Mouse (Mus musculus) WW6 (cell line): ENCODE data around the gene Slc25a33.
A peak's percentile ranks its signal among the peaks of the same experiment; 100 is the strongest.

ENCODE experiments used
- DNase-seq: peaks from one replicate; pipeline ENCODE4 v3.0.0-alpha.2; 2013; ENCODE audit warnings: low read depth, low spot score

Gene Slc25a33

GRCm38 (mm10) chr4:149727636-149728035 lies 46.4 kb downstream of the Slc25a33 start:
- no peak for DNase-seq

- DNase-seq, result no peak
These were observed 48.3 kb downstream of the Slc25a33 start for GRCm38 (mm10) chr4:149725661-149726350.

DNA sequence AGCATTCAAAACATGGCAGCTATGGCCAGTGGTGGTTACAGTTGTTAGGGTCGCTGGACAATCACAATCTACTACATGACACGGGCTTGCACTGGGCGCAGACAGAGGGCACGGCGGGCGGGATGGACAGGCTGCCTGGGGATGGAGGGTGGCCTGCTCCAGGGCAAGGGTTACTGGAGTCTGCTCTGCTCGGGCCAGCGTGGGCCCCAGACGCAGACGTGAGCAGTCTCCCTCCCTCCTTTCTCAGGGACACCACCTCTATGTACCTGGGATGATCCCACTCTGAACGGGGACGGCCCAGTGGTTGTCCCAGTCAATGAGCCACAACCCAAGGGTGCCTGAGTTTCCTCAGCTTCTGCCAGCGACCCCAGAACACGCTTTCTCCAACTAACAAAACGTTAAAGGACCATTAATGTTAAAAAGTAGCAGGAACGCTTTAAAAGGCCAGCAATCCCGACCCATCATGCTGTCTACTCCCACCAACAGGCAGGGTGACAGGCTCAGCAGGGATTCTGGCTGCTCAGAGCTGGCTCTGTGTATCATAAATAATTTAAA lies 49.1 kb downstream of the Slc25a33 start:
- no peak for DNase-seq

- DNase-seq, result no peak
These were observed 50.0 kb downstream of the Slc25a33 start for GRCm38 (mm10) chr4:149723855-149724731.

GRCm38 (mm10) chr4:149723021-149723390 lies 51.1 kb downstream of the Slc25a33 start:
- DNase-seq, result no peak

DNA sequence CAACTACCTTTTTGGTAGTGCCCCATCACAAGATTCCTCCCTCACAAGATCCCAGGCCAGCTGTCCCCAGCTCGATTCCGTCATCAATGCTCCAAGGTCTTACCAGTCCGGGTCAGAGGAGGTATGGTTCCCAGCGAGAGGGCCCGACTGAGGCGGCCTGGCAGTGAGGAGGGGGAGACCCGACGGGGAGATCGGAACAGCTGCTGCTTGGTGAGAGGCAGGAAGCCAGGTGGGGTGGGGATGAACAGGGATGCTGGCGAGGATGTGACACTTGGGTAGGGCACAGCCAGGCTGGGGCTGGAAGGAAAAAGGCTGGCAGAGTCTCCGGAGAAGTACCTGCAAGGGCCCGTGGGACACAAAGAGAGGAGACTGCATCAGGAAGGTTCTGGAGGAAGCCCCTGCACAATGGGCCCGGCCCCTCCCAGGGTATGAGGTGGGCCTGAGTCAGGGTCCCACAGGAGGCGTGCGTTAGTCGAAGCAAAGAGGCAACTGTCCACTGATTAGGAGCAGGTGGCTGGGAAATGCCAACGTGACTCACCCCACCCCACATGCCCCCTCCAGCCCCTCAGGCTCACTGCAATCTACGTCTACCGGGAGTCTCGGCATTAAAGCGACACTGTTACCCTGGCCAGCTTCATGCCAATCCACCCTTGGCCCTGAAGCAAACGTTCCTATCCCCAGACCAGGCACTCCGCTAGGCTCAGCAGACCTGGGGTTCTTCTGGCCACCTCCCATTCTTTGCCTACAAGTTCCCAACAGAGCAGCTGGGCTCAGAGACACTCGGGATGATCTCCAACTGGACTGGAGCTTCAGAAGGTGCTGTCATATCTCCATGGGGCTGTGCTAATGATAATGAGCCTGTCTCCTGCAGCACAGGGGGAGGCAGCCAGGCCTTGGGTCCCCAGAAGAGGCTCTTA lies 51.7 kb downstream of the Slc25a33 start:
- DNase-seq, result no peak

DNA sequence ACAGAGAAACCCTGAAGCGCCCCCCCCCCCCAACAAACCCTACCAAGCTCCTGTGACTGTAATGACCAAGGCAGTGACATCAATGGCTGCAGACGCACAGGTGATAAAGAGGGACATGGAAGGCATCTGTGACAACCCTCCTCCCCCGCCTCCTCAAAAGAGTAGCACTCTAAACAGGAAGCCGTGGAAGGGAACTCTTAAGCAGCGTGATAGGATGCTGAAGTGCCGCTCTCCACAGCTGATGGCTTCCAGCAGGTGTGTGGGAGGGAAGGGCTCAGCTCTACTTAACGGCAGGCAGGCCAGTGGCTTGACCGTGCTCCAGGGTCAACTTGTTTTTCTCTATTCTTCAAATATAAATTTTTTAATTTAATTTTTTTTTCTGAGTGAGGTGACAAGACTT lies 52.9 kb downstream of the Slc25a33 start:
- no peak for DNase-seq

GRCm38 (mm10) chr4:149719686-149720085 lies 54.4 kb downstream of the Slc25a33 start:
- DNase-seq, result no peak

DNA sequence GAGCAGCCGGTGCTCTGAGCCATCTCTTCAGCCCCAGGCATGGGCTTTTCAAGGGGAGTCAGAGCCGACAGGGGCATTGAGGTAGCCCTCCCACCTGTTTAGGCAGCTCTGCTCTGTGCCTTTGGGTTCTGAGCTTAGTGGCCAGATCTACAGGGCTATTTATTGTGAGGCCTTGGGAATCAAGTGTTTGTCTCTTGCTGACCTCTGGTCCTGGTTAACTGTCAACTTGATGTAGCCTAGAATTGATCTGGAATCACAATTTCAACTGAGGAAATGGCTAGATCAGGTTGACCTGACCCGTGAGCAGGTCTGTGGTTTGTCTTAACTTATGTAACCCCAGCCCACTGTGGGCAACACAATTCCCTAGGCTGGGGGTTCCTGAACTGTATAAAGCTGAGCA lies 59.5 kb downstream of the Slc25a33 start:
- no peak for DNase-seq

GRCm38 (mm10) chr4:149711955-149712354 lies 62.1 kb downstream of the Slc25a33 start:
- DNase-seq, result no peak

DNA sequence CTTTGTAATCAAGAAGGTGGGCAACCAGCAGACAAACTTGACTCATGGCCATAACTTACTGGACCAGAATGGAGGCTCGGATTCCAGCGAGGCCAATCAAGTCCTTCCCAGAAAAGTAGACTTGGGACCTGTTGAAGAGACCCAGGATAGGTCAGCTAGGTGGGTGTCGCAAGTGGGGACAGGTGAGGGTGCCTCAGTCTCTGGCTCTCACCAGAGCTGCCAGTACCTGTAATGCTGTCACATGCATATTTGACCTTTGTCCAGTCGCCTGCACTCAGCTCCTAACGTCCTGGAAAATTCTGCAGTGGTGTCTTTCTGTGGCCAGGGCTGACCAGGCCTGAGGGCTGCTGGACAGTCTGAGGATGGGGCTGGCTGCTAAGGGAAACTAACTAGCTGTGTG lies 62.6 kb downstream of the Slc25a33 start:
- DNase-seq, result no peak

DNA sequence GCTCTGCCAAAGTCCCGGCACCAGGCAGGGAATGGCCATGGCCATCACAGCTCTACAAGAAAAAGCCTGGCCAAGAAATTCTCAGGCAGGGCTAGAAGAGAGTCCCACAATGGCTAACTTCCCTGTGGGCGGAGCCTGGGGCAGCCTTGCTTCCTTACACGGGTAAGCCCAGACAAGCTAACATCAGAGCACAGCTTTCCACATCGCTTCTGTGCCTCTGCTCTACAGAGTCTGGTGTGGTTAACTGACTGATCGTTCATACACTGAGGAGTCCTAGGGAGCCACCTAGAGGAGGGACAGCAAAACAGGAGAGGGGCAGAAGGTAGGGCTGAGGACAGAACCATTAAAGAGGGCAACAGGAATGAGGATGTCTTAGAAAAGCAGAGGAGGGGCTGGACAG lies 63.6 kb downstream of the Slc25a33 start:
- DNase-seq, result peak; percentile 70

- no peak for DNase-seq
These were observed 68.1 kb downstream of the Slc25a33 start for GRCm38 (mm10) chr4:149705941-149706340.

GRCm38 (mm10) chr4:149705298-149705697 lies 68.8 kb downstream of the Slc25a33 start:
- DNase-seq, result no peak

DNA sequence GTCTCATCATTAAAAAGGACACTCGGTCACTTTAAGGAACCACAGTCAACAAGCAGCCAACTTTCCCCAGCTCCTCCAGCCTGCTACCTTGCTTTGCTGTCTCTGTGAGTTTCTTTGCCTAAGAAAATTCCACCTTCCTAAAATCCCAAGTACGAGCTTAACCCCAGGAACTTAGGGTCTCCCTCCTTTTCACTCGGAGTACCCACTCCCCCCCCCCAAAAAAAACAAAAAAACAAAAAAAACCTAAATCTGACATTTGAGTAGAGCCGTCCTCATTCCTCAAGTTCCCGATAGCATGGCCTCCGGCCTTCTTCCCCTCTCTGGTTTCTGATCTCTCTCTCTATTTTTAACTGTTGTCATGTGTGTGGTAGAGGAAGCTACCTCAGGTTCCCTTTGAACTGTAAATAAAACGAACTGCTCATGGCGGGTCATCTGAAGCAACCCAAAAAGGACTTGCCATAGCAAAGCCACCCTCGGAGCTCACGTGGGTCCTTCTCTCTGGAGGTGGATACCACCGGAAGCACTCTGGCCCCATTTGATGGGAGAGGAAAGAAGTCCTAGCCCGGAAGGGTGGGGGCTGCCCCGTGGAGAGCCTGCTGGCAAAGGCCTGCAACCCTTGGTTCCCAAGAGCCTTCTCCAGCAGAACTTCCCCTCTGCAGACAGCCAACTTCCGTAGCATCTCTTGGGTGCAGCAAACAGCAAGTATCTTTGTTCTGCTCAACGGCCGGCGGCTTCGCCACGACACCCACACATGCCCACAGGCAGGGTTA lies 71.7 kb downstream of the Slc25a33 start, which contains the start of gene Pik3cd:
TSS of gene Pik3cd (minus strand) at position 362 of the 770 bp plus-strand sequence.
- DNase-seq, result no peak

- no peak for DNase-seq
These were observed 72.5 kb downstream of the Slc25a33 start for GRCm38 (mm10) chr4:149701426-149702209.

DNA sequence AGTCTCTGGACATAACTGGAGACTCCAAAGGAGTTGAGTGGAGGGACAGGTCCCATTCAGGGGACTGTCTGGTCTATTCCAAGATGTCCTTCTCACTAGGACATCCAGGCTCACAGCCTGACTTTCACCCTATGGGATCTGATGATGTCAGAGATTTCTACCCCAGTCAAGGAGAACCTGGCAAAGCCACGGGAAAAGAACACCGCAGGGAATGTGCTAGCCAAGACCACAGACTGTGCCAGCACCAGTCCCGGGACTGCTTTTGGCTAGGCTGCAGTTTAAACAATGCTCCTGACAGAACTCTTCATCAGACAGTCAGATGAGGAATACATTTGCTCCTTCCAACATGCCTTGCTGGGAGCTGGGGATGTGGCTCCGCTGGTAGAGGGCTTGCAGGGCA lies 74.1 kb downstream of the Slc25a33 start:
- no peak for DNase-seq

GRCm38 (mm10) chr4:149698197-149698821 lies 75.8 kb downstream of the Slc25a33 start:
- DNase-seq, result no peak

DNA sequence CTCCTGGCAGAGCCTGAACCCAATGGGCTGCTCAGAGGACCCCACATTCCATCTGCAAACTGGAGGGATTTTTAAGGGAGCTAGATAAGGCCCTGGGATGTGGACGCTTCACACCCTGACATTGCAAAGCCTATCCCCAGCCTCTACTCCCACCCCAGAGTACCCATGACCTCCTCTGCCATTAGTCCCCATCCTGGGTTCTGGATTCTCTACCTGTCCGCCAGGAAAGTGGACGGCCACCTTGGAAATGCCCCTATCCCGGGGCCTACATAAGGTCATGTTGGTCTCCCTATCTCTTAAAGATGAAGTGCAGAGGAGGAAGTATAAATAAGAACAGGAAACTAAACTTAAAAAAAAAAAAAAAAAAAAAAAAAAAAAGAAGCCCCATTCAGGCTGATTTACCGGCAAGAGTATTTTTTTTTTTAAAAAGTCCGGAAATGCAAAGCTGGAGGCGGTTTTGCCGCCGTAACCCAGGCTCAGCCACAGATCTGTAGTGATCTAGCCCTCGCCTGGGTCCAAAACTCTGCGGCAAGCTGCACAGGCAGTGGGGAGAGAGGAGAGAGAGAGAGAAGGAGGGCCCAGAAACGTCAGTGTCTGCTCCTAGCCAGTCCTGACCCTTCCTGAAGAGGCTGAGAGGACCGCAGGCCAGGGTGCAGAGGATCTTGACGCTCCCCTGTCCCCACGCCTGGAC lies 76.4 kb downstream of the Slc25a33 start:
- DNase-seq, result no peak
